Mouse (Mus musculus) MEL (cell line): ENCODE results near the gene Marc1. TPM values are rescaled to one million over a fixed set of nuclear protein-coding genes. Genes with fewer than 3 reads are reported as not detected.

Experiments used
- DNase-seq: peaks from one replicate; pipeline ENCODE4 v3.0.0; 2011; ENCODE audit warnings: low read depth, low spot score
- H3K27ac ChIP-seq: 2 replicates; pipeline ENCODE4 v1.5.1; 2012; ENCODE audit warnings: low read depth, mild to moderate bottlenecking, control low read depth, low read length, moderate library complexity; ENCODE audit not compliant: control insufficient read depth
- H3K27me3 ChIP-seq, 2 experiments: fragments of 150-350 bp in 1 of 2; sonication (generic) in 1 of 2; 2 replicates each; pipeline ENCODE4 v1.6.1; 2012; ENCODE audit warnings: low read length in 2 of 2, mild to moderate bottlenecking in 2 of 2, improper control_type of control experiment in 1 of 2, moderate library complexity in 1 of 2; ENCODE audit not compliant: insufficient read depth in 2 of 2, control insufficient read depth in 1 of 2
- H3K36me3 ChIP-seq, 2 experiments: 2 replicates each; pipeline ENCODE4 v1.6.1; 2012 to 2014; ENCODE audit warnings: low read length in 2 of 2, improper control_type of control experiment in 1 of 2, inconsistent platforms in 1 of 2, mild to moderate bottlenecking in 1 of 2; ENCODE audit not compliant: insufficient read depth in 2 of 2, control insufficient read depth in 1 of 2
- H3K4me1 ChIP-seq, 2 experiments: fragments of 150-350 bp in 1 of 2; sonication (generic) in 1 of 2; 2 replicates each; pipeline ENCODE4 v1.6.1; 2012; ENCODE audit warnings: low read length in 2 of 2, improper control_type of control experiment in 1 of 2, mild to moderate bottlenecking in 1 of 2; ENCODE audit not compliant: insufficient read depth in 2 of 2, control insufficient read depth in 1 of 2
- H3K4me3 ChIP-seq, 2 experiments: fragments of 150-350 bp in 1 of 2; sonication (generic) in 1 of 2; 2 replicates each; pipeline ENCODE4 v1.5.1; 2012; ENCODE audit warnings: low read depth in 2 of 2, low read length in 2 of 2, mild to moderate bottlenecking in 2 of 2, moderate library complexity in 2 of 2, control low read depth in 1 of 2, improper control_type of control experiment in 1 of 2; ENCODE audit not compliant: control insufficient read depth in 1 of 2, insufficient read depth in 1 of 2
- H3K79me2 ChIP-seq: 2 replicates; pipeline ENCODE4 v1.6.1; 2012; ENCODE audit warnings: mild to moderate bottlenecking, low read length, moderate library complexity; ENCODE audit not compliant: control insufficient read depth, poor library complexity, insufficient read depth
- H3K9ac ChIP-seq: 2 replicates; pipeline ENCODE4 v1.6.1; 2012; ENCODE audit warnings: low read depth, mild to moderate bottlenecking, control low read depth, low read length, moderate library complexity; ENCODE audit not compliant: control insufficient read depth, poor library complexity, severe bottlenecking
- H3K9me3 ChIP-seq: fragments of 150-350 bp; sonication (generic); replicated peaks from 2 replicates; pipeline ENCODE4 v1.6.1; 2012; ENCODE audit warnings: mild to moderate bottlenecking, low read length, improper control_type of control experiment, moderate library complexity; ENCODE audit not compliant: insufficient read depth
- CHD2 ChIP-seq: IDR thresholded peaks from 2 replicates; pipeline ENCODE4 v1.6.1; 2011; ENCODE audit warnings: low read length, improper control_type of control experiment
- CTCF ChIP-seq, 3 experiments: IDR thresholded peaks in 2 of 3; conservative IDR thresholded peaks in 1 of 3; 2 replicates each; pipeline ENCODE4 v1.5.1; 2011 to 2012; ENCODE audit warnings: low read length in 3 of 3, low read depth in 2 of 3, mild to moderate bottlenecking in 2 of 3, improper control_type of control experiment in 1 of 3, inconsistent platforms in 1 of 3, mixed read lengths in 1 of 3, moderate library complexity in 1 of 3; ENCODE audit not compliant: control insufficient read depth in 1 of 3, insufficient read depth in 1 of 3, poor library complexity in 1 of 3, severe bottlenecking in 1 of 3
- E2F4 ChIP-seq: IDR thresholded peaks from 2 replicates; pipeline ENCODE4 v1.6.1; 2011; ENCODE audit warnings: low read depth, low read length, improper control_type of control experiment, borderline replicate concordance
- ELF1 ChIP-seq: IDR thresholded peaks from 2 replicates; pipeline ENCODE4 v1.6.1; 2014; ENCODE audit warnings: low read depth, mild to moderate bottlenecking, inconsistent platforms, low read length, improper control_type of control experiment, moderate library complexity
- MEF2A ChIP-seq: IDR thresholded peaks from 2 replicates; pipeline ENCODE4 v1.6.1; 2014; ENCODE audit warnings: low read depth, mild to moderate bottlenecking, inconsistent platforms, low read length, improper control_type of control experiment; ENCODE audit not compliant: poor library complexity, insufficient replicate concordance, severe bottlenecking; ENCODE audit errors: extremely low read depth
- MXI1 ChIP-seq: IDR thresholded peaks from 2 replicates; pipeline ENCODE4 v1.6.1; 2011; ENCODE audit warnings: mild to moderate bottlenecking, low read depth, low read length, improper control_type of control experiment
- MYC ChIP-seq: IDR thresholded peaks from 2 replicates; pipeline ENCODE4 v1.6.1; 2011; ENCODE audit warnings: low read depth, mild to moderate bottlenecking, low read length, improper control_type of control experiment, moderate library complexity
- POLR2AphosphoS5 ChIP-seq: IDR thresholded peaks from 2 replicates; pipeline ENCODE4 v1.6.1; 2012; ENCODE audit warnings: low read depth, borderline replicate concordance, mild to moderate bottlenecking, inconsistent platforms, low read length, moderate library complexity, mixed read lengths
- RAD21 ChIP-seq: IDR thresholded peaks from 2 replicates; pipeline ENCODE4 v1.6.1; 2011; ENCODE audit warnings: mild to moderate bottlenecking, low read depth, low read length, improper control_type of control experiment
- SIN3A ChIP-seq: IDR thresholded peaks from 2 replicates; pipeline ENCODE4 v1.6.1; 2012; ENCODE audit warnings: low read length, improper control_type of control experiment, inconsistent platforms
- SMC3 ChIP-seq: IDR thresholded peaks from 2 replicates; pipeline ENCODE4 v1.6.1; 2011; ENCODE audit warnings: low read depth, low read length, improper control_type of control experiment
- TAL1 ChIP-seq: IDR thresholded peaks from 2 replicates; pipeline ENCODE4 v1.6.1; 2012; ENCODE audit warnings: mild to moderate bottlenecking, inconsistent platforms, low read length, moderate library complexity, mixed read lengths
- ZC3H11A ChIP-seq: IDR thresholded peaks from 2 replicates; pipeline ENCODE4 v1.6.1; 2012; ENCODE audit warnings: low read depth, mild to moderate bottlenecking, inconsistent platforms, low read length, improper control_type of control experiment
- ZMIZ1 ChIP-seq: IDR thresholded peaks from 2 replicates; pipeline ENCODE4 v1.6.1; 2012; ENCODE audit warnings: low read depth, mild to moderate bottlenecking, inconsistent platforms, low read length, improper control_type of control experiment, moderate library complexity
- ZNF384 ChIP-seq: IDR thresholded peaks from 2 replicates; pipeline ENCODE4 v1.6.1; 2012; ENCODE audit warnings: low read depth, mild to moderate bottlenecking, inconsistent platforms, low read length, improper control_type of control experiment
- polyA plus RNA-seq, 2 experiments: library from polyadenylated mRNA; stranded (reverse) in 1 of 2; unstranded in 1 of 2; fragments of >175 nt in 1 of 2; fragments of >200 nt in 1 of 2; gene quantifications; 2 replicates each; pipeline versions ENCODE4 v1.2.1 to v1.2.4; 2012; ENCODE audit warnings: low replicate concordance in 2 of 2, low read depth in 1 of 2; ENCODE audit not compliant: insufficient read length in 2 of 2, insufficient read depth in 1 of 2, missing spikeins in 1 of 2
- total RNA-seq: library from RNA; depleted of rRNA; stranded (reverse); fragments of 300-350 nt; gene quantifications from 2 replicates; pipeline ENCODE4 v1.2.3, GENCODE M21; 2012

Gene Marc1
- total and polyA plus RNA-seq, 3 experiments = 0.08 to 0.10 TPM; not detected in 1

DNA sequence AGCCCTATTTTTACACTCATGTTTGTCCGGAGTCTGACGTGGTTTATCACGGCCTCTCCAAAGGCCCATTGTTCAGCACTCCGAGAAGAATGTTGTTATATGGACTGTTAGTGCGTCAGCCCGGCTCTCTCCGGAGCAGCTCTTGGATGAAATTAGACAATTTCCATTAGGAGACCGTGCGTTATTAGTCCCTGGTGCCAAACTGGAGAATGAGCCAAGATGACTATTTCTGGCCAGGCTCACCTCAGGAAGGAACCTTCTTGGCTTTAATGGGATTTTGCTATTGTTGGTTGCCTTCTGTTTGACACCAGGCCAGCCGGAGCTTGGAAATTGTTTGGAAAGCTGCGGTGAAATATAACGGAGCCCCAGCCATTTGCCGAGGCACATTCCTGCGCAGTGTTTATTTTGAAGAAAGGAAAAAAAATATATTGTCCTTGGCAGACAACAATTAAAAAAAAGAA is 62.4 kb downstream of the Marc1 start:
- no peaks in the 10 kb centered on the region; a peak in 1 of 4 replicates for H3K27me3 ChIP-seq
- H3K36me3 ChIP-seq = no peaks in the 10 kb centered on the region
- no peak overlapping the region for H3K27ac ChIP-seq
- H3K4me1 ChIP-seq = no peaks in the 10 kb centered on the region
- no peak overlapping the region for H3K9ac ChIP-seq
- H3K4me3 ChIP-seq = no peak overlapping the region
- no peak for TF ChIP-seq CHD2
- no peak for TF ChIP-seq E2F4
- TF ChIP-seq MYC = no peak
- no peak for TF ChIP-seq SIN3A
- H3K9me3 ChIP-seq = no peaks in the 10 kb centered on the region
- DNase-seq = no peak
- H3K79me2 ChIP-seq = no peaks in the 10 kb centered on the region

GRCm38 (mm10) chr1:184737876-184738479 is 73.1 kb downstream of the Marc1 start:
- Histone ChIP-seq H3K4me3 (no peak overlapping the region), H3K27ac (no peak overlapping the region), H3K79me2 (no peaks in the 10 kb centered on the region), H3K27me3 (no peaks in the 10 kb centered on the region), H3K9ac (no peak overlapping the region), H3K4me1 (peaks cover 0 to 5% of the 10 kb centered on the region in 2 experiments; a peak in 1 of 4 replicates), H3K9me3 (no peaks in the 10 kb centered on the region), H3K36me3 (peaks cover 0 to 5% of the 10 kb centered on the region in 2 experiments; a peak in 1 of 4 replicates)
- 0 out of 2 replicates have a peak, but pooled peaks have one; percentile 62 for TF ChIP-seq MEF2A
- peak; percentile 96 for TF ChIP-seq ZNF384
- TF ChIP-seq SMC3 = peak; percentile 97
- TF ChIP-seq ZC3H11A = peak; percentile 98
- TF ChIP-seq ZMIZ1 = no peak
- TF ChIP-seq POLR2AphosphoS5 = no peak
- peak; percentile 97 for TF ChIP-seq RAD21
- TF ChIP-seq TAL1 = no peak
- peak; percentile 30; the same call in 1 of the 2 replicates for TF ChIP-seq ELF1
- TF ChIP-seq CTCF (IDR thresholded peaks at IDR 0.05 in 2 of 3, conservative IDR thresholded peaks at IDR 0.05 in 1 of 3; ENCODE audit: control insufficient read depth in 1 of 3, insufficient read depth in 1 of 3, low read depth in 2 of 3, low read length in 3 of 3, poor library complexity in 1 of 3, severe bottlenecking in 1 of 3) = peak; percentile 74 to 95 (median 89)
- 0 out of 2 replicates have a peak, but pooled peaks have one; percentile 19 for TF ChIP-seq MXI1
- TF ChIP-seq SIN3A = peak; percentile 67
- DNase-seq = peak; percentile 81
